13 mouse cellular contexts compared by ENCODE assay signal in the genomic region with DNA sequence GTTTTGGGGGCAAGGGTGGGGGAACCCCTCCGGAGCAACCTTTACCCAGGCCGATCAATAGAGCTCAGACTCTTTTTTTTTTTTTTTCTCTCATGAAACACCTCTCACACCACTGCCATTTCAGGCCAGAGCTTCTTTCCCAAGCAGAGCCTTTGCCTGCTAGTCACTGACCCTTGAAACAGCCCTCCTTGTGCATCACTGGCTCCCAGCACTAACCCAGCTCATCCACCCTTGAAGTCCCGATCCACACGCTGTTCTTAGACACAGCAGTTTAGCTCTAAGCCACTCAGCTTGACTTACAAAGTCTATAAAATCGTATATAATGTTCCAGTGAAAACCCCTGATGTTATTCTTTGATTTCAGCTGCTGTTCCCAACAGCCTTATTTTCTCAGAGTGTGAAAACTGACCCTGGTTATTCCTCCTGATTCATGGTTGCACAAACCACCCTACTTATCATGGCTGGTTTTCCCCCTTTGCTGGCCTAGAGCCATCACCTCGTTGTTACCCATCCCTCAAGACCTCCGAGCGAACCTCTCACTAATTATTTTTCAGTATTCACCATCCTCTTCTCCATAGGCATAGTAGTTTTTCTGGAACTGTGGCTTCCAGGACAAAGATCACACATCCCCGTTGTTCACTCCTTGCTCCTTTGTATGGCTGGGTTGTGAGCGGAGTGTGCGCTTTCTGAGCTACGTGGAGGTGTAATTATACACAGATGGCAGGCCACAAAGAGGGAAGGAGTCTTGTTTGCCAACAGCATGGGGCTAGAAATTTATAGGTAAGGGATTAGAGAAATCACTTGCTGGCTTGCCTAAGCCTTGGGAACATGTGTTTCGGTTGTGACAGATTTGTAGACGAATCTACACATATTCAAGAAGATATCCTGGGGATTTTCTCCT.
DNase-seq lines count a peak whose midpoint lies in the region; ATAC-seq and TF ChIP-seq lines count a peak whose summit lies in the region.
"Had no signal": no experiment of that assay in that cellular context is flagged by ENCODE, and none has a peak within 500 bp of the region (broad histone marks: within the 10 kb centered on the region; RNA-seq: fewer than 3 reads in every experiment).

No protein-coding gene starts in this region.

- peaks cover 23% of the 10 kb centered on the region for H3K4me1 ChIP-seq in kidney, embryonic 15.5 days
- peaks cover 31% of the 10 kb centered on the region for H3K4me1 ChIP-seq in forebrain, embryonic 10.5 days
- H3K4me1 ChIP-seq in hindbrain, postnatal 0 days (ENCODE audit: insufficient read depth, low read length) = peaks cover 8% of the 10 kb centered on the region; the same call in 1 of the 2 replicates
- peaks cover 28% of the 10 kb centered on the region for H3K4me1 ChIP-seq in neural tube, embryonic 13.5 days (replicated peaks)
- no peaks in the 10 kb centered on the region for H3K4me1 ChIP-seq in lung, postnatal 0 days (ENCODE audit: insufficient read depth, low read depth, low read length)

- no peak overlapping the region for H3K4me3 ChIP-seq in kidney, embryonic 15.5 days (replicated peaks)
- no peak overlapping the region for H3K4me3 ChIP-seq in forebrain, embryonic 10.5 days
- no peak overlapping the region for H3K4me3 ChIP-seq in hindbrain, postnatal 0 days (ENCODE audit: low read length)
- no peak overlapping the region for H3K4me3 ChIP-seq in neural tube, embryonic 13.5 days
- no peak overlapping the region for H3K4me3 ChIP-seq in lung, postnatal 0 days (ENCODE audit: low read depth, low read length)
- H3K4me3 ChIP-seq: heart, embryonic 12.5 days; intestine, embryonic 15.5 days had no signal

- H3K9ac ChIP-seq in kidney, embryonic 15.5 days = no peak overlapping the region
- H3K9ac ChIP-seq in hindbrain, postnatal 0 days (replicated peaks; ENCODE audit: low read length) = no peak overlapping the region
- no peak overlapping the region for H3K9ac ChIP-seq in neural tube, embryonic 13.5 days
- H3K9ac ChIP-seq in lung, postnatal 0 days (replicated peaks; ENCODE audit: low read depth) = no peak overlapping the region
- H3K9ac ChIP-seq: heart, embryonic 12.5 days; intestine, embryonic 15.5 days; lung, embryonic 14.5 days had no signal

- no peak for DNase-seq in kidney, postnatal 10 days
- peak; percentile 28 for DNase-seq in forebrain, embryonic 10.5 days (ENCODE audit: extremely low spot score, low spot score)
- DNase-seq in hindbrain, postnatal 0 days (ENCODE audit: low spot score) = peak; percentile 32
- DNase-seq in lung, postnatal 0 days (ENCODE audit: low spot score) = no peak
- no peak for DNase-seq in gastrocnemius, adult 8-10 months (ENCODE audit: low spot score in 2 of 2)
- no peak for DNase-seq in thymus, postnatal 36 days
- DNase-seq: adrenal gland, postnatal 10 days; cerebellum, adult 9-11 months; lung, embryonic 14.5 days had no signal

- H3K36me3 ChIP-seq in kidney, embryonic 15.5 days = no peaks in the 10 kb centered on the region
- no peaks in the 10 kb centered on the region for H3K36me3 ChIP-seq in forebrain, embryonic 10.5 days (replicated peaks)
- H3K36me3 ChIP-seq in hindbrain, postnatal 0 days (ENCODE audit: insufficient read depth, low read length) = no peaks in the 10 kb centered on the region
- no peaks in the 10 kb centered on the region for H3K36me3 ChIP-seq in neural tube, embryonic 13.5 days
- no peaks in the 10 kb centered on the region for H3K36me3 ChIP-seq in lung, postnatal 0 days (ENCODE audit: insufficient read depth, low read length)
- H3K36me3 ChIP-seq: heart, embryonic 12.5 days; intestine, embryonic 15.5 days had no signal

- TF ChIP-seq EP300 in lung, postnatal 0 days (IDR thresholded peaks at IDR 0.05) = no peak

- no peaks in the 10 kb centered on the region for H3K9me3 ChIP-seq in kidney, embryonic 15.5 days (replicated peaks)
- H3K9me3 ChIP-seq in forebrain, embryonic 10.5 days = no peaks in the 10 kb centered on the region; the same call in 1 of the 2 replicates
- no peaks in the 10 kb centered on the region for H3K9me3 ChIP-seq in hindbrain, postnatal 0 days (ENCODE audit: low read length)
- H3K9me3 ChIP-seq in neural tube, embryonic 13.5 days = no peaks in the 10 kb centered on the region
- H3K9me3 ChIP-seq in lung, postnatal 0 days (ENCODE audit: low read length) = no peaks in the 10 kb centered on the region
- H3K9me3 ChIP-seq: intestine, embryonic 15.5 days had no signal

- ATAC-seq in kidney, embryonic 15.5 days (replicated peaks; ENCODE audit: low FRiP score) = peak; percentile 92
- ATAC-seq in hindbrain, postnatal 0 days = no peak
- no peak for ATAC-seq in neural tube, embryonic 13.5 days (ENCODE audit: low read depth)
- no peak for ATAC-seq in lung, postnatal 0 days
- ATAC-seq: intestine, embryonic 15.5 days had no signal

- no peak for TF ChIP-seq CTCF in hindbrain, postnatal 0 days (IDR thresholded peaks at IDR 0.05; ENCODE audit: low read depth)
- no peak for TF ChIP-seq CTCF in lung, postnatal 0 days (IDR thresholded peaks at IDR 0.05)

- H3K27ac ChIP-seq in kidney, embryonic 15.5 days = peak overlapping the region; percentile 56
- H3K27ac ChIP-seq in forebrain, embryonic 10.5 days = peak overlapping the region; percentile 78; the same call in 1 of the 2 replicates
- peak overlapping the region; percentile 26; the same call in 1 of the 2 replicates for H3K27ac ChIP-seq in hindbrain, postnatal 0 days
- H3K27ac ChIP-seq in neural tube, embryonic 13.5 days (replicated peaks) = peak overlapping the region; percentile 83
- H3K27ac ChIP-seq in lung, postnatal 0 days (ENCODE audit: low read length) = no peak overlapping the region
- H3K27ac ChIP-seq: intestine, embryonic 15.5 days had no signal

- 30% methylated on average over 14 of the region's 14 CpGs for WGBS in kidney, embryonic 15.5 days
- WGBS in forebrain, embryonic 10.5 days = 62% methylated on average over 14 of the region's 14 CpGs
- WGBS in hindbrain, postnatal 0 days = 41% methylated on average over 14 of the region's 14 CpGs
- 45% methylated on average over 14 of the region's 14 CpGs for WGBS in neural tube, embryonic 13.5 days
- 74% methylated on average over 14 of the region's 14 CpGs for WGBS in lung, postnatal 0 days

- no peaks in the 10 kb centered on the region for H3K27me3 ChIP-seq in kidney, embryonic 15.5 days
- no peaks in the 10 kb centered on the region for H3K27me3 ChIP-seq in forebrain, embryonic 10.5 days (ENCODE audit: poor library complexity, severe bottlenecking)
- H3K27me3 ChIP-seq in hindbrain, postnatal 0 days (ENCODE audit: insufficient read depth, low read length) = no peaks in the 10 kb centered on the region
- H3K27me3 ChIP-seq in neural tube, embryonic 13.5 days = 0 out of 2 replicates have a peak, but pooled peaks cover 7% of the 10 kb centered on the region
- H3K27me3 ChIP-seq in lung, postnatal 0 days (replicated peaks; ENCODE audit: insufficient read depth, low read length) = no peaks in the 10 kb centered on the region
- H3K27me3 ChIP-seq: heart, embryonic 12.5 days; intestine, embryonic 15.5 days had no signal

- no peak overlapping the region for H3K4me2 ChIP-seq in kidney, embryonic 15.5 days
- H3K4me2 ChIP-seq in hindbrain, postnatal 0 days (ENCODE audit: low read depth, low read length) = no peak overlapping the region
- no peak overlapping the region for H3K4me2 ChIP-seq in neural tube, embryonic 13.5 days
- H3K4me2 ChIP-seq in lung, postnatal 0 days (replicated peaks; ENCODE audit: low read depth, low read length) = no peak overlapping the region
- H3K4me2 ChIP-seq: heart, embryonic 12.5 days; intestine, embryonic 15.5 days; lung, embryonic 14.5 days had no signal

Comparison
In these comparisons a context has a peak if more than half of its experiments do, and no peak if none do; other contexts are left out.
1. DNase-seq: peak in forebrain, embryonic 10.5 days (single experiment) and hindbrain, postnatal 0 days (single experiment); none in kidney, postnatal 10 days (single experiment), lung, postnatal 0 days (single experiment), gastrocnemius, adult 8-10 months (0 of 2) and thymus, postnatal 36 days (0 of 2).